Mouse (Mus musculus): ENCODE results near the gene Armc9.

- no peak for TF ChIP-seq POLR2A (IDR thresholded peaks at IDR 0.05; ENCODE audit: extremely low read depth, insufficient read depth, low read length)
- TF ChIP-seq CTCF (IDR thresholded peaks at IDR 0.05; ENCODE audit: low read depth, low read length), result no peak
Observed at GRCm38 (mm10) chr1:86239871-86240270, 85.3 kb downstream of the Armc9 start.

Measured in liver, adult 2 months (tissue).